Mouse (Mus musculus) common myeloid progenitor, adult 5-6 weeks (primary cell): Measurements from ENCODE around the gene Vash2. TPM values are rescaled to one million over a fixed set of nuclear protein-coding genes. Genes with fewer than 3 reads are reported as not detected.
"Not testable (repeated sequence)": the region's sequence is repeated elsewhere in the genome, so short reads cannot be mapped to it uniquely, and the experiment has no call there.

Source experiments
- ATAC-seq: replicated peaks from 2 replicates; pipeline ENCODE4 v1.8.0; 2016; ENCODE audit warnings: low read depth, mild to moderate bottlenecking, moderate TSS enrichment, inconsistent platforms; ENCODE audit not compliant: poor library complexity, severe bottlenecking
- total RNA-seq: library from RNA; stranded (forward); fragments of 200-1000, 187-1606 nt; gene quantifications from 2 replicates; pipeline ENCODE4 v1.2.3, GENCODE M21; 2017

Gene Vash2
- 0.50 TPM in 1 of 2 replicates, not detected in the other for total RNA-seq

DNA sequence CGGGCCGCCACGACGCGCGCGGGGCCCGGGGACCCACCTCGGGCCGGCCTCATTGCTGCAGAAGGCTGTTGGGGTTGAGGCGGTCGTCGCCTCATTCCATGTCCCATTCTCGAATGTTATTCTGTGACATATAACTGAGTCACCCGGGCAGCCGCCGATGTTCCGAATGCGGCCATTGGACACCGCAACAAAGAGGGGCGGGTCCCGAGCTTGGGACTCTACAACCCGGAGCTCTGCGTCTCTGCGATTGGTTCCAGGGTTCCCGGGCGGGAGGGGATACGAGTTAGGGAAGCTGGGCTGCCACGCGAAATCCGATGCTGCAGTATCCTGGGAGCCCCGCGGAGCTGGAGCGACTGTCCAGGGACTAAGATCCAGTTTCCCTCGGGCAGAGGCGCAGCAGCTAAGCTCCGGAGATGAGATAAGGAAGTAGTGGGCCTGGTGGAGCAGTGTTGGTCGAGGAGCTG lies at the start of gene Vash2:
Vash2 (minus strand) TSS at position 197 of the 464 bp plus-strand sequence.
- peak; percentile 80 for ATAC-seq

DNA sequence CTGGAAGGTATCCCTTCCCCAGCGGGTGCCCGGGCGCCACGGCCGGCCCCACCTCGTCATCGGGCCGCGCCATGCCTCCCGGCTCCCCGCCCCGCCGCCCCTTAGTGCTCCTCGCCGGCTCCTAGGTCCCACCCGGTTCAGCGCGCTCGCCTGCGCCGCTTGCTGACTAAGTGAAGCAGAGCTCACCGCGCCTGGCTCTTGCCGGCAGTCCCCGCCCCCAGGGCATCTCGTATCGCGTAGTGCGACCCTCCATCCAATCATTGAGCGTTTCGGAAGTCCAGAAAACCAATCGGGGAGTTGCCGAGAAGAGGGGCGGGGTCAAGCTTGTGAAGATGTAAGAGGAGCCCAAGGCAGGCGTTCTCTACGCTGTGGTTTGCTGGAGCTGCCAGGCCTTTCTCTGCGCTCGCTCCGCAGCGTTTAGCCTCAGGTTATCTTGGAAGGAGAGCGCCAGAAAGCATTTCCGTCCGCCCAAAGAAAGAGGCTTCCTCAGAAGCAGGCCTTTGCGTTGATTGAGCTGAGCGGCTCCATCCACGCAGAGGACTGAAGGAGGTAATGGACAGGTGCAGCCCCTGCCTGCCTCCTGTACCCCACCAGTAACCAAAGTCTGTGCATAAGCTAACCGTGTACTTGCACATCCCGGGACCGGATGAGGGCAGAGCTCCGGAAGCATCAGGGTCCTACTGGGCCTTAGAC lies 47.1 kb upstream of the Vash2 start, which contains the start of gene Flvcr1:
Flvcr1 (minus strand) TSS at position 138 of the 693 bp plus-strand sequence.
- ATAC-seq, result peak; percentile 95

DNA sequence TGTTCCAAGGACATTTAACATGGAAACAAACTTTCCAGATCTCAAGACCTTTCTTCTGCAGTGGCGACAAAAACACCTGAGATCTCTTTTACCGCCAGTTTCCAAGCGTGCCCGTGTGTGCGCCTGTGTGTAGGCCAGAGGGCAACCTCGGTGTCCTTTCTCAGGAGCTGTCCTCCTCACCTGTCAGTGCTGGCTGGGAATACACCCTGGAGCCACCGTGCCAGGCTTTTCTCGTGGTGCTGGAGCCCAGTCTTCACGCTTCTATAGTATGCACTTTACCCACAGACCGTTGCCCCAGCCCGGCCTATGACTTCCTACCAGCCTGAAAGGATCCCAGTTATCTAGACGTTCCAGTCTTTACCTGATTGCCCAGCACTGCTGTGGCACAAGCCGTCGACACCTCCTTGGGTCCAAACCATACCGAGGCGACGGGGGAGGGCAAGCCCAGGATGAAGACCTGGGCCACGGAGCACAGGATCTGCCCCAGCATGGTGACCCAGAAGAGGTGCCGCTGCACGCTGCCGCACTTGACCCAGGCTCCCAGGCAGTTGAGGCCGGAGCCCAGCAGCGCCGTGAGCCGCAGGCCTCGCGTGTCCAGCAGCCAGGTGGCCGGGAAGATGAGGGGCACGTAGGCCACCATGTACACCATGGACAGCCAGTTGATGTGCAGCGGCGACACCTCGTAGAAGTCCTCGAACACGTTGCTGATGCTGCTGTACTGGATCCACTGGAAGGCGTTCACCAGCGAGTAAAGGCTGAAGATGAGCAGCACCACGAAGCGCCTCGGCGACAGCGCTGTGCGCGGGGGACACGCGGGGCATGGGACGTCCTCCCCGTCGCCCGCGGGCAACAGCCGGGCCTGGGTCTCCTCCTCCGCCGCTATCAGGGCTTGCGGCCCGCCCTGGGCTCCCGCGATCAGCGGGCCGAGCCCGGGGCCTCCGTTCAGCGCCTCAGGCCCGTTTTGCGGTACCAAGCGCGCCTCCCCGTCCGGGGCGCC lies 46.2 kb upstream of the Vash2 start:
- ATAC-seq, result no peak

DNA sequence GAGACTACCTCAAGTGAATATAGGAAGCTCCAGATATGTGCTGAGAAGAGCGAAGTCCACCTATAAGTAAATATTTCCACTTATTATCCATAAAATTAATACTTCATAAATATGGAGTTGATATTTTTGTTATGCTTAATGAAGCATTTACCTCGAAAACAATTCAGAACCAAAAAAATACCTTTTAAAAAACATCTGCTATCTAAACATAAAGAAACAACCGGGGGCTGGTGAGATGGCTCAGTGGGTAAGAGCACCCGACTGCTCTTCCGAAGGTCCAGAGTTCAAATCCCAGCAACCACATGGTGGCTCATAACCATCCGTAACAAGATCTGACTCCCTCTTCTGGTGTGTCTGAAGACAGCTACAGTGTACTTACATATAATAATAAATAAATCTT lies 44.7 kb upstream of the Vash2 start:
- ATAC-seq, result not testable (repeated sequence)

DNA sequence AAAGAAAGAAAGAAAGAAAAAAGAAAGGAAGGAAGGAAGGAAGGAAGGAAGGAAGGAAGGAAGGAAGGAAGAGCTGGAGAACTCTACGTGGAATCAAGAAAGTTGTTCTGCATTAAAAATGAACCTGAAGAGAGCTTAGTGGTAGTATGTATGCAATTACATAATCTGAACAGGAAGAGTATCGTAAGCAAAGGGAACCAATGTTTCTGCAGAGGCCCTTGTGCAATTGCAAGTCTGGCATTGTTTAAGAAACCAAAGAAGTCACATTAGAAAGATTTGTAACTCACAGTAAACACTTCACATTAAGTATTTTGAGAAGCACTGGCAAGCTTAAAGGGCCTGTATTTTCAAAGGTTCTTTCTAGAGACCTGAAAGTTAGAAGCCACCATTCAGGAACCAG lies 44.0 kb upstream of the Vash2 start:
- no peak for ATAC-seq

DNA sequence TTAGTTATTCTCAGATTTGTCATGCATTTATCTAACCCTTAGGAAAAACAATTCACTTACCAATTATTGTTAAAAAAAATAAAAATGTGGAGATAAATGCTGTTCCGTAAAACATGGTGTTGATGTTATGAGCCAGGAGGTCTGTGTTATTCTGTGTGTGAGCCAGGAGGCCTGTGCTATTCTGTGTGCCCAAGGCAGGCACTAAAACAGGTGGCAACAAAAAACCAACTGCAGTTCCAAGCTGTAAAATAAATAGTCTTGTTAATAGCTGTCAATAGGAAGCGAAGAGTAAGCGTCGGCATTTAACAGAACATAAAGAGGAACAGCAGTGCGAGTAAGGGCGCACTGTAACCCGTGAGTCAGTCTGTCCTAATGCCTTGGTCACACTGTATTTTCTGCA lies 41.9 kb upstream of the Vash2 start:
- no peak for ATAC-seq

DNA sequence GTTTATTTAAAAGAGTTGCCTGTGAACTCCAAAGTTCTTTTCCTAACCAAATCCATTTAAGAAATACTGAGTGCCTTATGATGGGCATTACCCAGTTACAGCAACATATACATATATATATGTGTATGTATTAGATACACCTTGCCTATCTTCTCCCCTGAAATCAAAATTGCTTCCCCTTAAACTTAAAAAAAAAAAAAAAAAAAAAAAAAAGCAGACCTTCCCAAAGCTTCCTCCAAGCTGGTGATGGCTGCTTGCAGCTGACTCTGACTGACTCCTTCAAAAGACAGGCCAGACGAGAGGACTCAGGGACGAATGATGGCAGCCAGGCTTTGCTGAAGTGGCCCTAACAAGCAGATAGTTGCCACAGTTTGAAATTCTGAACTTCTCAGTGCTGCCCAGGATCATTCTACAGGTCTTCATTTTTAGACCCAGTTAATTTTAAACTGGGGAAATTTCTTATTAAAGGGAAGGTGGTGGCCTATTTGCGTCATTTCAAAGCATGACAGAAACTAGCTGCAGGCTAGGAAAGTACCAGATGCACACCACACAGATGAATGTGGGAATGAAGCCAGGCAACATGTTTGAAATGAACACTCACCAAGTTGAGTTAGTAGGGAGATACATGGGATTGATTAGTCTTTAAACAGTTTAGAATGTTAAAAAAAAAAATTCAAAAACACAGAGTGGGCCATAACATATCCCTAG lies 41.3 kb upstream of the Vash2 start:
- no peak for ATAC-seq

DNA sequence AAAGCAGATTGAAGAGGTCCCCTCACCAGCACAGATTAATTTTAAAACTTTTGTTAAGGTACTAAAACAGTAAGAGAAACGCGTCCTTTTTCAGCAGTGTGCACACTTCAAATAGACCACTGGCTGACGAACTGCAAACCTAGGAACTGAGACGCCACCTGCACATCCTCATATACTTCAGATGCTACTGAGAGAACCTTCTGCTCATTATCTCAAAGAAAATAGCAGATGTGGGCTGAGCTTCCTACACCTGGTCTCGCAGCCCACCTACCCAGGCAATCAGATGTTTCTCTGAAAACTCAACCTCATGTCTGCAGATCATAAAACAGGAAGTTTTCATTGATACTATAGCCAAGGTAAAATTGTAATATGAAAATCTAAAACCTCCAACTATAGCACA lies 40.7 kb upstream of the Vash2 start:
- no peak for ATAC-seq

DNA sequence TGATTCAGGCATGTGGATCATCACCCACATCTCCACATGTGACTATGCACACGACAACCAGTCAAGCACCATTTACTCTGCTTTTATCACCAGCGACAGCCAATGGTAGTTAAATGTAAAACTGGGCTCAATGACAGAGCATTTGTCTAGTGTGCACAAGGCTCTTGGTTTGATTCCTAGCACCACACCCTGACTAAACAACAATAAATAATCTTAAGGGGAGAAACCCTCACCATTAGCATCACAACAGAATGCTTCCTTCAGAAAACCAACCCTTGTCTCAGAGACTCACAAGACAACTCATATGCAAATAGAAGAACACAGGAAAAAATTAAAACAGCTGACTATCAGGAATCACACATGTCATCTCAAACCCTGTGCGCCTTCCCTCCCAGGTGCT lies 35.2 kb upstream of the Vash2 start:
- no peak for ATAC-seq

DNA sequence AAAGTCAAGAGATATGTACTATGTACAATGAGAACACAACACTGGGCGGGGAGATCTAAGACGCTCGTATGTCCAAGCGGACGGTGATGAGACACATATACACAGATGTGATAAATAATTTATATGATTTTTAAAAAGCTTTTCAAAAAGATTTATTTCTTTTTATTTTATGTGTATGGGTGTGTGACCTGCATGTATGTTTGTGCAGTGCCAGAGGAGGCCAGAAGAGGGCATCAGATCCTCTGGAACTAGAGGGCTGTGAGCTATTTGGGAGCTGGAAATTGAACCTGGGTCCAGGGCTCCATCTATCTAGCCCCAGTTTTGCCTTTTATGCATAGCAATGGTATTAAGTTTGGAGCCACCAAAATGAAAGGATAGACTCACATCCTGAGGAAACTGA lies 29.6 kb upstream of the Vash2 start:
- no peak for ATAC-seq

DNA sequence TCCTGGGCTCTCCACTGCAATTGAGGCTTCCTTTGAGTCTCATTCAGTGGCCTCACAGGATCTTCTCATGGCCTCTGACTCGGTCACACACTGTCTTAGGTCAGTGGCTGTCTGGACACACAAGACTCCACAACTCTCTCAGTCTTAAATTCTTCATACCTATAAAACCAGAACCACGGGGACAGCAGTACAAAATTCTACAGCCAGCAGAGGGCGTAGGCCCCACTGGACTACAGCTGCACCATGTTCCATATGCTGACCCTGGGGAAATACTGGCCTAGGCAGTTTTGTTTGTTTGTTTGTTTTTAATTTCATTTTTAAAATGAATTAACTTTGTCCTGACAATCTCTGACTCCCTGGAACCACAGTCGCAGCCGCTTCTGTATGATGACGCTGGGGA lies 23.1 kb upstream of the Vash2 start:
- peak; percentile 83 for ATAC-seq

DNA sequence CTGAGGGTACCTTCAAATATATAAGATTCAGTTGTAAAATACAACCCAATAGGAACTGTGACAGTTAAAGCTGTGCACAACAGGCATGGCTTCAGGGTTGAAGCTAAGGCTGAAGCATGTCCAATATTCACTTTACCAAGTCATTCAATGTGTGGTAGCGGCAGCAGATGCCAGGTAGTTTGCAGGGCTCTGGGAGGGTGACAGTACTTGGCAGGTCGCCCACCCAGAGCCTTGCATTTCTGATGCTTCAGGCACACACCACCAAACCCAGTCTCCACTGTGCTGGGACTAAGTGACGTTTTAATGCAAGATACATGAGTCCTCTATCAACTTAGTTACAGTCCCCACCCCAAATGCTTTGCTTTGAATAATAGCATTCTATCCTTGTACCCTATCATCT lies 21.6 kb upstream of the Vash2 start:
- no peak for ATAC-seq

DNA sequence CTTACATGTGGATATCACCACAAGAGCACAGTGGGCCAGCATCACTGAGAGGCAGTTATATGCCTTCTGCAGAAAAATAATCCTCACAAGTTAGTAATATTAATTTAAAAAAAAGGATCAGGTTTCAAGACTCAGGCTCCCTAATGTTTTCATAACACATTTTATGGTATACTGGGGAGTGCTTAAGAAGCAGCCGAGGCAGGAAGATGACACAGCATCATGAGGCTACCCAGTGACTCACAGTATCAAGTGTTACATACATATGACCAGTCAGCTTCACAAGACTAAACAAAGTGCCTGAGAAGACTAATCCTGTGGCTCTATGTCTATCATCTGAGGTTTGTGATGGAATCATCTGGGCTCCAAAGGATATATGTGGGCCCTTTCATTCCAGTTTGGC lies 18.9 kb upstream of the Vash2 start:
- no peak for ATAC-seq

DNA sequence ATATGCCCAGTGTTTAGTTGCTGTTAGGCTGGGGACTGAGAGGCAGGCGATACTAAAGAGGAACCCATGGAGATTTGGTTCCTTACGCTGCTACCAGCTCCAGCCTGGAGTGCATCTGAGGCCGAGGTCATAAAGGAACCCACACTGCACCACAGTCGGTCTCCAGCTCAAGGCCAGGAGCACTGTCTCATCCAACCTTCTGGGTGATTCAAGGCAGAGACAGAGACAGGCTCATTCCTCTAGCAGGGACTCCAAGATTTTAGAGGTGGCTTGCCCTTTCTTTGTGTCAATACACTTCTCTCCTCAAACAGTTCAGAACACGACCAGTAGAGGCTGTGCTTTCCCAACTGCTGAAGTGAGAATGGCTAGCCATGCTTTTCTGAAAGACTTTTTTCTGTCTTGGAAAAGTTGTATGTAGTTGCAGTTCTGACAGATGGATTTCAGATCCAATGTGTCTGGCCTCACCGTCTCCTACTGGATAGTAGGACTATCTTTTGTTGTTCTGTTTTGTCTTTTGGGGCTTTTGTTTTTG lies 17.3 kb upstream of the Vash2 start:
- no peak for ATAC-seq

DNA sequence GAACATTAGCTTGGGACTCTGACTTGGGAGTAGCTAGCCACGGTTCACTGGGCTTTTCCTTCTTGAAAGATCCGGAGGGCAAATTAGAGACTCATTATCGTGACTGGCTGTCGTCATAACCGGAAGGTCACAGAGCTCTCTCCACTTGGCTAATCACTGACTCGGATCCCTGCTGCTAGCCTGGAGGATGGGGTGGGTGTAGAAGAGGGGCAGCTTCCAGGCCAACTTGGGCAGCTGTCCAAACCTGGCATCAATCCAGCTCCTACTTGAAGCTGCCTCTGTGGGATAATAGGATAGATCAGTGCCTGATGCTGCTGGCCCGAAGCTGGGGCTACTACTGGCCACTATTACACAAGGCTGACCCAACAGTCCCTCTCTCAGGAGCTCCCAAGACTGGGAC lies 16.5 kb upstream of the Vash2 start:
- no peak for ATAC-seq

DNA sequence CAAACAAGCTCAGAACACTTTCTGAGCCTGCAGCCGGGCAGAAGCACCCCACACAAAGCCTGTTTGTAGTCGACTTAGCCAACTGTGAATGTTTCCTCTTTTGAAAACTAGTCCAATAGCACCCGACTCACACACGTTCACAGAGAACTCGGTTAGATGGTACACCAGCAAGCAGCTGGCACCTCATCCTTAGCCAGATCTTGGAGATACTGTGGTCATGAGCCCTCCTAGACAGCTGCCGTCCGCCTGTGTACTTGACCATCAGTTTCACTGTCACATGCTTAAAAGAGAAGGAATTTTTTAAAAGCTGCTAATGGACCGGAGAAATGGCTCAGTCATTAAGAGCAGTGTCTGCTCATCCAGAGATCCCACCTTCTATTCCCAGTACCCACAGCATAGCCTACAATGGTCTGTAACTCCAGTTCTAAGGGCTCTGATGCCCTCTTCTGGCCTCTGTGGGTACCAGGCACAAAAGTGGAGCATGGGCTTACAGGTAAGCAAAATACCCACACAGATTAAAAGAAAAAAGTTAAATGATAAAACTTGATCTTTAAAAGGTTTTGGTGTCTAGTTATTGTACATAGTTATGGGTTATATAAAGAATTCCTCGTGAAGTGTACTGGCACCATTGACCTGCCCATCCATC lies 10.5 kb upstream of the Vash2 start:
- no peak for ATAC-seq

DNA sequence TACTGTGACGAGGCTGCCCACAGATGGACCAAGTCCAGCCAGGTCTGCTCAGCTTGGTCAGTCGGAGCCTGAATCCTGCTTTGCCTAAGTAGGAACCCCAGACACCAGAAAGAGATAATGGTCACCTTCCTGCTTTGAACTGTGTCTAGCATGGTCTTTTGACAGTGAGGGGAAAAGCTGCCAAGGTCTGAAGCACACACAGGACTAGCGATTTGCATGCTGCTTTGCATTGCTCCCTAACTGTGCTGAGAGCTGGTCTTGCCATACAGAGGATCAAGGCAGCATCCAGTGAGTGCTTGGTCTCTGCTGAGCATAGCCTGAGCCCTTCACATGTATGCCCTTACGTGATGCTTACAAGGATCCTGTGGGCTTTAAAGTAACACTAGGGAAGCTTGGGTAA lies 2.3 kb upstream of the Vash2 start:
- ATAC-seq, result no peak

DNA sequence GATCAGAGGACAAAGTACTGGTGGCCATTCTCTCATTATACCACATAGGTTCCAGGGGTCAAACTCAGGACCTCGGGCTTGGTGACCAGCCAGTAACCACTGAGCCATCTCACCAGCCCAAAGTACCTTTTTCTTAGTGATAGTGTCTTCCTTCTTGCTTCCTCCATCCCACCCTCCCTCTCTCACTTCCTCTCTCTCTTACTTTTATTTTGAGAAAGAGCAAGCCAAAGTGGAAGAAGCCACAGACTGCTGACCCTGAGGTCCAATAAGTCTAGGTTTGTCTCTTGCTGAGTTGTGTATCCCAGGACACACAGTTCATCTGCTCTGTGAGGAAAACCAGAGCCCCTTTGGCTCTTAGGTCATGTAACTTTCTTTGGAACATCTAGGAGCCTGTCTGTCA lies 1.4 kb upstream of the Vash2 start:
- no peak for ATAC-seq

DNA sequence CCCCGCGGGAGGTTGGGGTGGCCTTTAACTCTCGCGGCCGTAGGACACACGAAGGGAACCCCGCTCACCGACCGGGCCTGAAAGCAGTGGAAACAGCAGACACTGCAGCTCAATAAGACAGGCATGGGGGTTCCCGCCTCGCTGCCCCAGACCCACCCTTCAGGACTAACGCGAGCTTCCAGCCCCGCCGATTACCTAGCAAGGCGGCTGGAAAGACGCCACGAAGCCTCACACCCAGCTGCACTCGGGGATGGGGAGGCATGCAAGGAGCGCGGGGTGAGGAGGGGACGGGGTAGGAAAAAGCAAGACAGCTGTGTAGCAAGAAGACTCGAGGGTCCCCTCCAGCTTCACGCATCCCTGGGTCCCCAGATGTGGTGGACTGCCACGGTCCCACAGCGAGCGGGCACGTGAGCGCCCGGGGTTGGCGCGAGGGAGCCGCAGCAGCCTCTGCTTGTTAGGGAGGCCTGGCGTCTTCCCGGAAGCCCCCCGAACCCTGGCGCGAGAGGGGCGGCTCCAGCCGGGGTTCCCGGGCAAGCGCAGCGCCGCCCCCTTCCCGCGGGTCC lies 504 bp downstream of the Vash2 start:
- ATAC-seq, result peak; percentile 18; the same call in 1 of the 2 replicates
